Mouse (Mus musculus): ENCODE measurements around the gene Fam76b.

Gene Fam76b

DNA sequence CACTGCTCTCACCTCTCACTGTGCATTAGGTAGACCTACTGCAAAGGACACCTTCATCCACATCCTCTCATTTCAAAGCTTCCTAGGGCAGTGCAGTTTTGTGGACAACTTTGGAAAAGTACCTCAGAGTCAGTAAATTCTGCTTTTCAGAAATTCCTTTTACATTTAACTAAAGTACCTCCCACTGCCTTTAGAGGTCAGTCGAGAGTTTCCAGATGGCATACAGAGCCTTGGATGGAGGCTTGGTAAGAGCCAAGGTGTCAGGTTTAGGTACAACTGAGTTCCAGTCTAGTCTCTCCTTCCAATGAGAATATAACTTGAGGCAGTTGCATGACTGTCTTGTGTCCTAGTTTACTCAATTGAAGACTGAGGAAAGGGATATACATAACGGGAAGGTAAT, 46.8 kb downstream of the Fam76b start:
- DNase-seq: no peak

DNA sequence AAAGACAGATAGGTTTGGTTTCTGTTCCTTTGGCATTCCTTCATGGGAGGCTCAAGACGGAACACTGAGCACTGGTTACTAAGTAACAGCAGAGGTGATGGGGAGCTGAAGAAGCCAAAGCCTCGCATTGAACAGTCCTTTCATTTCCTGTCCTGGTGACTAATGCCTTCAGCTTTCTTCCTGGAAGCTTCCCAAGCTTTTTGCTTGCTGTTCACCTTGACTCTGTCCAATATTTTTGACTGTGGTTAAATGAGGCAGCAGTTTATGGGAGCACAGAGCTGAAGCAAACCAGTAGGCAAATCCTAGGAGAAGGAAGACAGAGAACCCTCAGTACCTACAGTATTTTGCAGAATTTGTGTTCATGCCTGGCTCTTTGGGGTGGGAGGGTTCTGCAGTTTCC, 47.8 kb downstream of the Fam76b start:
- DNase-seq: no peak

DNA sequence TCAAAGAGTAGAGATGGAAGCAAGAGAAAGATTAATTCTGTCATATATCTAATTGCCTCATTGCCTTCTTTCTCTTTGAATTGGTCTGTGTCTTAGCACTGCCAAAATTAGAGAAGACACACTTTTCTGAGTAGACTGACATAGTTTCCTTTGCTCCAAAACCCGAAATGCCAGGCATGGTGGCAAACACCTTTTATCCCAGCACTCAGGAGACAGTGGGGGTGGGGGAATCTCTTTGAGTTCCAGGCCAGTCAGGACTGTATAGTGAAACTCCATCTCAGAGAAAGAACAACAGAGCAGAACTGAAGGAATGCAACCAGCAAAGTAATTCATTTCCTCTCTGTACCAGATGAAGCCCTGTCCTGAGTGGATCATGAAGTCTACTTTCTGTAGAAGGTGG, 53.2 kb downstream of the Fam76b start:
- DNase-seq: no peak

DNA sequence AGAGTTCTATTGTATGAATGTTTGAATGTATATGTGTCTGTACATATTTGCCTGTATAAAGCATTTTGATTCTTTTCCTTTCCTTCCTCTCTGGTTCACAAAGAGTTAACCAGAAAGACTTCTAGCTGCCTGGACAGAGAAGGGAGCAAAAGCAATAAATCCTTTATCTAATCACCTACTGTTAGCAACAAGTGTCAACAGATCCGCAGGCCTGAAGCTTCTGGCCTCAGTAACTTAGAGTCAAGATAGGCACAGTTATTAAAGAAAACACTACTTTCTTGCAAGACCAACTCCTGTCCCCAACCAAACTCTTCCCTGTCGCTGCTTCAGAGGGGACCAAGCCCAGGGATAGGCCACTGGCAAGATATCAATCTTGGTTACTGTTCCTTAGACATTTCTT, 55.0 kb downstream of the Fam76b start:
- no peak for DNase-seq

DNA sequence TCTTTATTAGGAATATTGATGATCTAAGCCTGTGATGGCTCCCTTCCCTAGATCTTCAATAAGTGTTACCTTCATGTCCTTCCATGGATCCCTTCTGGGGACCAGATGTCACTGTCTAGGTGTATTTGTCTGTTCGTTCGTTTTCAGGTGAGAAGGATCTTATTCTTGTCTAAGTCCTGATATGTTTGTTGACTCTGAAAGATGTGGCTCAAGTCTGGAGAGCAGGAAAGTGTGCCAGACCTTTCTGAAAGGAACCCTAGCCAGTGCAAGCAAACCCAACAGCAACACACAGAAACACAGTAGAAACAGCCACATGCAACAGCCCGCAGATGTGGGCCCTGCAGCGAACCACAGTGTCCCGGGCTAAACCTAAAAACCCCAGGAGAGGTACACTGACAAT, 61.5 kb downstream of the Fam76b start:
- no peak for DNase-seq

DNA sequence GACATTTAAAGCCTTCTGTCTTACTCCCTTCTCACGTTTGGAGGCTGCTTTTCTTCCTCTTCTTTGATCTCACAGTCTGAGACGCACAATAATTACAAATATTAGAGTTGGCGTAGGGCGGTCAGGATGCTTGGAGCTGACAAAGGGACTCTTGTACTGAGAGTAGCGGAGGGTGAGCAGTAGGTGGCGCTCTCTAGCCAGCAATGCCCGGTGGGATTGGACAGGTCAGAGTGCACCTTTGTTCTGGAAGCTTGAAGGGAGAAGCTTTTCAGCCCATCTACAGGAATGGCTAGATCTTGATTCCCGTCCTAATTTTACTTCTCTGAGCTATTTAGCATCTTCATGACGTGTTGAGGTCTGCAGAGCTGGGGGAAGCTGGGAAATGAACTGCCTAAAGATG, 62.1 kb downstream of the Fam76b start:
- peak; percentile 87 for DNase-seq

DNA sequence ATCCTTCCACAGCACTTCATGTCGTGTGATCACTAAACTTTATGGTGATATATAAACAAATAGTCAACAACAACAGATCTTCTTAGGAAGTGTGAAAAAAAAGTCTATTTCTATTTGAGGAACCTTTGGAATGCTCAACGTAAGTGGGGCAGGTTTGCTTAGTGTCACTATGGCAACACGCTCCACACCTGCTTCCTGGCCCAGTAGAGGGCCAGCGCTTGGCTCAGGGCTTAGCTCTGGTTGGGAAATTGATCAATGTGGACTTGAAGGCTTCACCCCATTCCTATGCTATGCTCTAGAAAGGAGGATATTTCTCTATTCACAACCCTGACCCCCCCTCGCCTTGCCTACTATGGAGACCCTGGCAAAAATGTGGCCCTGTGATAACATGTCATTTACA, 62.7 kb downstream of the Fam76b start:
- DNase-seq: no peak

DNA sequence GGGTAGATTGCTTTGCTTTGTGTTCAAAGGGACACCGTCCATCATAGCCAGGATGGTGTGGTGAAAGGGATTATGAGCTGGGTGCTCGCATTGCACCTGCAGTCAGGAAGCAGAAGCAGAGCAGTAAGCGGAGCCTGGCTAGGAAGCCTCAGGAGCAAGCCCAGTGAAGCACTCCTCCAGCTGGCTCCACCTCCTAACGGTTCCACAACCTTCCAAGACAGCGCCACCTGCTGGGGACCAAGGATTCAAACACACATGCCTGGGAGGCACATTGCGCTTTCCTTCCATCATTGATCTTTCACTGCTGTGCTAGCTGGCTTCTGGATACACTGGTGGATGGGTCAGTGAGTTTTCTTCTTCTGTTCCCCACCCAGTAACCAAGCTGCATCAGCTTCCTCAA, 64.4 kb downstream of the Fam76b start:
- DNase-seq: no peak

DNA sequence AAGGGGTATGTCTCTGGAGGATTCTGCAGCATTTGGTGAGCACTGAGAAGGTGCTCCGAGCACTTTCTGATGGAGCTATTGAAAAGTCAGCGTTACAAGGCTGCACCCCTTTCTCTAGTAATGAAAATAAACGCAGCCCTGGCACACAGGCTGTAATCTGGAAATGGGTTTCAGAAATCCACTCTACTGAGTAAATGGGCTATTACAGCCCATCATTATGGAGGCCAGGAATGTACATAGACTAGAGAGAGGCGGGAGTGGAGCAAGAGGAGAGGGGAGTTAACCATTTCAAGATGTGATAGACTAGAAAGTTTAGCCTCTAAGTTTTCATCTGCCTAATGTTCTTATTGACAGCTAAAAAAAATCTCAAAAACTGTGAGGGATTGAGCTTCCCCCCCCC, 65.5 kb downstream of the Fam76b start:
- no peak for DNase-seq

DNA sequence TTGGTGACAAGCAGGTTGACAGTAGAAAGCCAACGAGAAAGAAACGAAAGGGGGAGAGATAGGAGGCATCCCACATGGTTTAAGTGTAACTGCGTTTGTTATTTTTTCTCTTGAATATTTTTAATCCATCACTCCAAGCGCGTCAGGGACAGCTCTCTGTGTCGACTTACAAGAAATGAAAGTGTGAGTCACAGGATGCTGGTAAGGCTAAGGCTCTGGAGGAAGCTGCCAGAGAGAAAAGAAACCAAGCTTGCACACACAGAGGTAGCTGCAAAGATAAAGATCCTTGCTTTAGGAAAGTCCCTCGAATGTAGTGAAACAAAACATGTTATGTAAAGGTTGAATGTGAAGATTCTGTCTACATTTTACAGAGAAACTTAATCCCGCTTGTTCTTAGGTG, 67.0 kb downstream of the Fam76b start:
- no peak for DNase-seq

DNA sequence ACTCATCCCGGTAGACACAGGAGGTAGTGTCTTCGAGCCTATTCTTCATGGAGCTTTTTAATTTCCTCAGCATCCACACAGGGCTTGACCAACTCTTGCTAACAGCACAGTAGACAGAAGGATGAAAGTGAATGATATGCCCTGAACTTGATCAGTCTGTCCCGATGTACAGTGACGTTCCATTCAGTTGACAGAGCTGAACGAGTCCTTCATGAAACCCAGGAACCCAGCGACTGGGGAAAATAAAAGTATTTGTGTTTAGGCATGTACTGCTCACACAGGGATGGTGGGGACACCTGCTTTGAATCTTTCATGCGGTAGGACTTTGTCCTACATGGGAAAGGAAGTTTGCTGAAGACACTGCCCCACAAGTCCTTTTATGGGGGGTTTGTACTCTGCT, 67.4 kb downstream of the Fam76b start:
- no peak for DNase-seq

DNA sequence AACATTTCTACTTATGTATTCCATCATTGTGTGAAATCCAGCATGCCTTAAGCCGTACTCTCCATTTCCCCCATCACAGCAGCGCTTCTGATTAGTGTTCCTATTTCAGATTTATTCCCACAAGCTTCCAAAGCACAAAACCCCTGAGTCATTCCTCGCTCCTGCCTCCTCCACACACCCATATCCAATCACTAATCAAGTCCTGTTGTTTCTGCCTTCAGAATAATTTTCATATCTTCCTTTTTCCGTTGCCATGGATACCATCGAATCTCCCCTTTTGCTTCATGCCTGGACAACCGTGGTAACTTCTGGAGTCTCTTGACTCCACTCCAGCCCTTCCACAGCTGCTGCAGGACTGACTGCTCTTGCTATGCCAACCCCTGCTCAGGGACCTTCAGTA, 68.5 kb downstream of the Fam76b start:
- DNase-seq: no peak

DNA sequence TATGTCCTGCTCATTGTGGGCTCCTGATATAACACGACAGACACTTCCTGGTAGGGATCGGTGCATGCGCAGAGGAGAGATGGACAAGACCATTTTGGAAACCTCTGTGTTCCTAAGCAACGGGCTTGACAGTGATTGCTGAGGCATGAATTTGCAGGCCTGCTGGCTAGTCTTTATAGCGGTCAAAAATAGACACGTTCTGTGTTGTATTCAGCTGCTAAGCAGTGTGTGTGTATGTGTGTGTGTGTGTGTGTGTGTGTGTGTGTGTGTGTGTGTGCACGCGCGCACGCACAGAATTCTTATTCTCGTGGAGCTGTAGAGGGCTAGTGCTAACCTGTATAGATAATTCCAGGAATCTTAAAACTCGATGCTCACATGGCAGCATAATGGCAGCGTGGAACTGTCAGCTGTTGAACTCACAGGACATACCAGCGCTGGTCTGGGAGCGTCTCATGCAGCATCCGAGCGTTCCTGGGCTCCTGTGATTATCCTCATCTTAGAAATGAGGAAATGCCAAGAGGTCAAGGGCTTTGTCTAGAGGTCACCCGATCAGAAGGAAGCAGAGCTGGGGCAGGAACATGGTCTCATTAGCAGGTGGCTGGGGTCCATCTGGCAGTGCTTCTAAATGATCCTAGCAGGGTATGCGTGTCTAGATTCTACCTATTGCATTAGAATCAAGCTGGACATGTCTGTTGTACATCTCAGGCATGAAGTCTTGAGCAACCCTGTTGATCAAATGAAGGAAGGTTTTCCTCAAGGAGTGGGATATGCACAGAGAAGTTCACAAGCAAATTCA, 71.2 kb downstream of the Fam76b start:
- no peak for DNase-seq

DNA sequence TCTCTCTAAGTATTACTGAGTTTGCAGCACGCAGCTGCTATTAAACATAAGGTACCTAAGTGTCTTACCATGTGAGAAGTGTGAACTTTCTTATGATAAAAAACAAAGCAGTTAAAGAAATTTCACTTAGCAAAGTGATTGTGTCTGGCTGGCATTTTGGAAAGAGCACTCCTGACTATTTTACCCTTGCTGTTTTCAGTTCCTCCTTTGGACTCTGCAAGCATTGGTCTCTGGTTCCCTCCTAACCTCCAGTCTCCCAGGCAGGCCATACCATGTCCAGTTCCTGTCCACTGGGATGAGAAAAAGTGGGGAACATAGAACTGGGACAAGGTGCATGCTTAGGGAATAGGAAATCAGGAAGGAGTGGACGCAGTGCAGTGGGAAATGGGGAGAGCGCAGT, 74.5 kb downstream of the Fam76b start:
- DNase-seq: no peak

DNA sequence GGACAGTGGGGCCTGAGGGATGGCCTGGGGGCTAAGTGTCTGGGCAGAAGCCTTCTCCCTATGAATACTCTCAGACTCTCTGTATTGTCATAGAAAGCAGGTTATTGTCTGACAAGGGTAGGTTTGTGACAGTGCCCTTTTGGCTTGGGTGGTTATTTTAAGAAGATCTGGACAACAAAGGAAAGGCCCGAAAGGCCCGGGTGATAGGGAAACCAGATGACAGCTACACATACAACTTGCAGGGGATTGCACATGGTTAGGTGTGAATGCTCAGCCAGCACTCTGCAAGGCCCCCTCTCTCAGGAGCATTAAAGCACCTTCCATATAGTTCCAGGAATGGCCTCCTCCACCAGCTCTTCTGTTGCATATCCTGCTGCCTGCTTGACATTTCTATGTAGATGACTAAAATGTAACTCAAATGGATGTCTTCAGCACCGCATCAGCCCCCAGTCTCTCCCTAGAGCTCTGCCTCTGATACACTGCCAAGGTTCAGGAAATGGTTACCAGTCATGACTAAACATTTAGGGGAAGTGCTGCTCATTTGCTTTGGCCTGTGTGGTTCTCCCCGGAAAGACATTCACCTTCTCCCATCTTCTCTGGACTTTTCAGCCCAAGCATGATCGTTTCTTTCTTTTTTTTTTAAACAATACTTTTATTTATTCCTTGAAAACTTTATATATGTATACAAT, 76.7 kb downstream of the Fam76b start:
- no peak for DNase-seq

All from lung, postnatal 10 days (tissue).